ENCODE assay signal across 14 mouse cellular contexts in the genomic region with DNA sequence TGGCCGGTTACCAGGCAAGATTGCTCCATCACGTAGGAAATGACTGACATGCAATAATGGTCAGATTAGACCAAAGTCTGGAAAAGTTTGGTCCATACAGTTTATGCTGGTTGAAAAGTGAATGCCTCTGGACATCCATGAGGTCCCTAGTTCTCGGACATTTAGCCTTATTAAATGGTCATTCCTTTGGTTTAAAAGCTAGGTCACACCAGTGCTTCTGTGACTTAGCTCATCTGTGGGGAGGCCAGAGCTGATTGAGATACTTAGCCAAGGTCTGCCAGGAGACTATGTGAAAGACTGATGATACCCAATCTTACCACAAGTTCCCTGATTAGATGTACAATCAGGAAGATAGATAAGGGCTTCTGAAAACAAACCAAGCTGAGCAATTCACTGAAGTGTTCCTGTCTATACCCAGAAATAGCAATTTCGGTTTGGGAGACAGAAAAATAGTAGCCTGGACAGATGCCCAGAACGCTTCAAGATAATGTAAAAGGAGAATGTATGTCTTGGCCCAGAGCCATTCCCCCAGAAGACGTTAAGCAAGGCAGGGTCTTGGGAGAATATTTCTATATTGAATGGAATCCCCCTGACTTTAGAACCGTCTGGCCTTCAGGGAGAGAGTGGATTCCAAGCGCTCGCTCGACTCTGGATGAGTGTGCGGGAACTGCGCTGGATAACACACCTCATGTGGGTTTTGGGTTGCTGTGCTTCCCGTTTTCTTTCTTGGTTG.
DNase-seq lines count a peak whose midpoint lies in the region; ATAC-seq and TF ChIP-seq lines count a peak whose summit lies in the region.
"Had no signal": no experiment of that assay in that cellular context is flagged by ENCODE, and none has a peak within 500 bp of the region (broad histone marks: within the 10 kb centered on the region; RNA-seq: fewer than 3 reads in every experiment).

No protein-coding gene starts in this region.

- no peak for TF ChIP-seq CTCF in intestine, postnatal 0 days (IDR thresholded peaks at IDR 0.05; ENCODE audit: low read depth)
- no peak for TF ChIP-seq CTCF in lung, embryonic 14.5 days (IDR thresholded peaks at IDR 0.05; ENCODE audit: low read depth)

- WGBS in forebrain, embryonic 14.5 days = 79% methylated on average over 13 of the region's 13 CpGs
- WGBS in forebrain, embryonic 10.5 days = 92% methylated on average over 13 of the region's 13 CpGs
- 40% methylated on average over 13 of the region's 13 CpGs for WGBS in intestine, embryonic 14.5 days
- WGBS in intestine, postnatal 0 days = 74% methylated on average over 13 of the region's 13 CpGs
- 27% methylated on average over 13 of the region's 13 CpGs for WGBS in lung, embryonic 14.5 days
- 57% methylated on average over 13 of the region's 13 CpGs for WGBS in limb, embryonic 14.5 days

- no peak for TF ChIP-seq POLR2A in limb, embryonic 14.5 days (IDR thresholded peaks at IDR 0.05; ENCODE audit: borderline replicate concordance, extremely low read depth, insufficient read depth, insufficient read length)

- no peaks in the 10 kb centered on the region for H3K36me3 ChIP-seq in forebrain, embryonic 14.5 days (ENCODE audit: control insufficient read depth, insufficient read depth, low read length)
- H3K36me3 ChIP-seq in forebrain, embryonic 10.5 days (replicated peaks) = no peaks in the 10 kb centered on the region
- H3K36me3 ChIP-seq in intestine, embryonic 14.5 days (ENCODE audit: control insufficient read depth, insufficient read depth, low read length) = no peaks in the 10 kb centered on the region
- no peaks in the 10 kb centered on the region for H3K36me3 ChIP-seq in intestine, postnatal 0 days (ENCODE audit: control insufficient read depth, insufficient read depth)
- H3K36me3 ChIP-seq in lung, embryonic 14.5 days (ENCODE audit: insufficient read depth) = no peaks in the 10 kb centered on the region
- H3K36me3 ChIP-seq in limb, embryonic 14.5 days (ENCODE audit: control insufficient read depth, insufficient read depth, low read length) = no peaks in the 10 kb centered on the region
- H3K36me3 ChIP-seq: intestine, embryonic 15.5 days had no signal

- H3K4me2 ChIP-seq in forebrain, embryonic 14.5 days (ENCODE audit: low read length) = no peak overlapping the region
- no peak overlapping the region for H3K4me2 ChIP-seq in intestine, embryonic 14.5 days (ENCODE audit: low read length)
- H3K4me2 ChIP-seq in intestine, postnatal 0 days (replicated peaks; ENCODE audit: low read depth) = no peak overlapping the region
- H3K4me2 ChIP-seq in lung, embryonic 14.5 days = peak overlapping the region; percentile 21; the same call in 1 of the 2 replicates
- H3K4me2 ChIP-seq in limb, embryonic 14.5 days (replicated peaks; ENCODE audit: low read depth, low read length, severe bottlenecking) = no peak overlapping the region
- H3K4me2 ChIP-seq: intestine, embryonic 15.5 days had no signal

- peak; percentile 48 for DNase-seq in forebrain, embryonic 14.5 days (ENCODE audit: low spot score)
- DNase-seq in forebrain, embryonic 10.5 days (ENCODE audit: extremely low spot score, low spot score) = no peak
- DNase-seq in intestine, embryonic 14.5 days (ENCODE audit: low spot score) = no peak
- peak; percentile 97 for DNase-seq in lung, embryonic 14.5 days
- DNase-seq in lung, postnatal 4 days = no peak
- DNase-seq in limb, embryonic 14.5 days (ENCODE audit: low spot score) = peak; percentile 73
- DNase-seq in testis, postnatal 10 days (ENCODE audit: low spot score) = no peak
- DNase-seq: adrenal gland, postnatal 36 days; cerebellum, postnatal 14 days; layer of hippocampus, postnatal 36 days; thymus, postnatal 14 days had no signal

- H3K4me3 ChIP-seq in forebrain, embryonic 14.5 days (ENCODE audit: low read depth, low read length) = no peak overlapping the region
- H3K4me3 ChIP-seq in forebrain, embryonic 10.5 days = no peak overlapping the region
- H3K4me3 ChIP-seq in intestine, embryonic 14.5 days (ENCODE audit: low read depth, low read length) = no peak overlapping the region
- no peak overlapping the region for H3K4me3 ChIP-seq in intestine, postnatal 0 days (ENCODE audit: low read depth, low read length)
- no peak overlapping the region for H3K4me3 ChIP-seq in lung, embryonic 14.5 days (ENCODE audit: low read depth, low read length)
- no peak overlapping the region for H3K4me3 ChIP-seq in limb, embryonic 14.5 days (replicated peaks; ENCODE audit: low read length)
- H3K4me3 ChIP-seq: intestine, embryonic 15.5 days had no signal

- ATAC-seq in forebrain, embryonic 14.5 days = no peak
- ATAC-seq in intestine, embryonic 14.5 days (replicated peaks; ENCODE audit: low FRiP score, low TSS enrichment, low read depth) = no peak
- no peak for ATAC-seq in intestine, postnatal 0 days
- peak; percentile 69 for ATAC-seq in lung, embryonic 14.5 days (ENCODE audit: insufficient read depth)
- ATAC-seq in limb, embryonic 14.5 days (ENCODE audit: low FRiP score, low read depth) = no peak
- ATAC-seq: intestine, embryonic 15.5 days; lung, postnatal 0 days had no signal

- no peak overlapping the region for H3K27ac ChIP-seq in forebrain, embryonic 14.5 days (ENCODE audit: low read depth, low read length)
- H3K27ac ChIP-seq in forebrain, embryonic 10.5 days = no peak overlapping the region
- peak overlapping the region; percentile 19; the same call in 1 of the 2 replicates for H3K27ac ChIP-seq in intestine, embryonic 14.5 days (ENCODE audit: low read depth)
- H3K27ac ChIP-seq in intestine, postnatal 0 days (ENCODE audit: low read depth, low read length) = no peak overlapping the region
- peak overlapping the region; percentile 63; the same call in 1 of the 2 replicates for H3K27ac ChIP-seq in lung, embryonic 14.5 days (ENCODE audit: low read depth)
- H3K27ac ChIP-seq in limb, embryonic 14.5 days (replicated peaks; ENCODE audit: low read depth, low read length) = no peak overlapping the region
- H3K27ac ChIP-seq: intestine, embryonic 15.5 days had no signal

- no peaks in the 10 kb centered on the region for H3K9me3 ChIP-seq in forebrain, embryonic 14.5 days (replicated peaks; ENCODE audit: control insufficient read depth, low read length)
- H3K9me3 ChIP-seq in forebrain, embryonic 10.5 days = no peaks in the 10 kb centered on the region
- H3K9me3 ChIP-seq in intestine, embryonic 14.5 days (ENCODE audit: control insufficient read depth, low read length) = no peaks in the 10 kb centered on the region
- H3K9me3 ChIP-seq in intestine, postnatal 0 days (ENCODE audit: control insufficient read depth) = no peaks in the 10 kb centered on the region
- H3K9me3 ChIP-seq in lung, embryonic 14.5 days (ENCODE audit: low read depth, low read length) = no peaks in the 10 kb centered on the region
- no peaks in the 10 kb centered on the region for H3K9me3 ChIP-seq in limb, embryonic 14.5 days (ENCODE audit: control insufficient read depth, low read length)
- H3K9me3 ChIP-seq: intestine, embryonic 15.5 days had no signal

- no peaks in the 10 kb centered on the region for H3K27me3 ChIP-seq in forebrain, embryonic 14.5 days (replicated peaks; ENCODE audit: control insufficient read depth, insufficient read depth, low read length)
- H3K27me3 ChIP-seq in forebrain, embryonic 10.5 days (ENCODE audit: poor library complexity, severe bottlenecking) = peaks cover 7% of the 10 kb centered on the region
- H3K27me3 ChIP-seq in intestine, embryonic 14.5 days (replicated peaks; ENCODE audit: control insufficient read depth, insufficient read depth, low read length) = no peaks in the 10 kb centered on the region
- H3K27me3 ChIP-seq in intestine, postnatal 0 days (replicated peaks; ENCODE audit: control insufficient read depth, insufficient read depth, low read length) = no peaks in the 10 kb centered on the region
- no peaks in the 10 kb centered on the region; the same call in 1 of the 2 replicates for H3K27me3 ChIP-seq in lung, embryonic 14.5 days (ENCODE audit: insufficient read depth, low read length)
- no peaks in the 10 kb centered on the region; the same call in 1 of the 2 replicates for H3K27me3 ChIP-seq in limb, embryonic 14.5 days (ENCODE audit: control insufficient read depth, insufficient read depth, low read length)
- H3K27me3 ChIP-seq: intestine, embryonic 15.5 days had no signal

- no peaks in the 10 kb centered on the region for H3K4me1 ChIP-seq in forebrain, embryonic 14.5 days (ENCODE audit: control insufficient read depth, insufficient read depth, low read length)
- peaks cover 15% of the 10 kb centered on the region for H3K4me1 ChIP-seq in forebrain, embryonic 10.5 days
- peaks cover 5% of the 10 kb centered on the region for H3K4me1 ChIP-seq in intestine, embryonic 14.5 days (replicated peaks; ENCODE audit: control insufficient read depth, insufficient read depth, low read length)
- H3K4me1 ChIP-seq in intestine, postnatal 0 days (replicated peaks; ENCODE audit: control insufficient read depth, insufficient read depth, low read length) = no peaks in the 10 kb centered on the region
- H3K4me1 ChIP-seq in lung, embryonic 14.5 days (ENCODE audit: insufficient read depth) = peaks cover 21% of the 10 kb centered on the region
- peaks cover 10% of the 10 kb centered on the region for H3K4me1 ChIP-seq in limb, embryonic 14.5 days (ENCODE audit: control insufficient read depth, insufficient read depth, low read length)

- no peak overlapping the region for H3K9ac ChIP-seq in forebrain, embryonic 14.5 days (ENCODE audit: low read length)
- H3K9ac ChIP-seq in intestine, embryonic 14.5 days (ENCODE audit: low read length) = no peak overlapping the region
- H3K9ac ChIP-seq in intestine, postnatal 0 days (ENCODE audit: low read depth, low read length) = no peak overlapping the region
- no peak overlapping the region for H3K9ac ChIP-seq in lung, embryonic 14.5 days
- no peak overlapping the region for H3K9ac ChIP-seq in limb, embryonic 14.5 days (ENCODE audit: low read depth, low read length, severe bottlenecking)
- H3K9ac ChIP-seq: intestine, embryonic 15.5 days had no signal

Comparison
In these comparisons a context has a peak if more than half of its experiments do, and no peak if none do; other contexts are left out.
1. DNase-seq: peak in forebrain, embryonic 14.5 days (single experiment), lung, embryonic 14.5 days (single experiment) and limb, embryonic 14.5 days (single experiment); none in forebrain, embryonic 10.5 days (single experiment), intestine, embryonic 14.5 days (single experiment), lung, postnatal 4 days (0 of 2) and testis, postnatal 10 days (single experiment).
2. H3K27ac ChIP-seq: peak in intestine, embryonic 14.5 days (single experiment) and lung, embryonic 14.5 days (single experiment); none in forebrain, embryonic 14.5 days (single experiment), forebrain, embryonic 10.5 days (single experiment), intestine, postnatal 0 days (single experiment) and limb, embryonic 14.5 days (single experiment).